Mouse (Mus musculus) retina, postnatal 1 day (tissue): ENCODE measurements at regions not wholly inside any gene's neighbourhood (a gene's known extent, or its start where the extent isn't known, plus 50 kb on each side); places are given as distances from the start of the nearest gene placed in this dataset.

Source experiments
- DNase-seq: peaks from one replicate; pipeline ENCODE4 v3.0.0-alpha.2; 2012

- DNase-seq = no peak
These were observed 288.3 kb upstream of the Alcam start for GRCm38 (mm10) chr16:52742166-52742565.

- no peak for DNase-seq
These were observed 272.4 kb upstream of the Alcam start for GRCm38 (mm10) chr16:52726120-52726844.

GRCm38 (mm10) chr16:52718231-52718932 lies 264.5 kb upstream of the Alcam start:
- DNase-seq = no peak

DNA sequence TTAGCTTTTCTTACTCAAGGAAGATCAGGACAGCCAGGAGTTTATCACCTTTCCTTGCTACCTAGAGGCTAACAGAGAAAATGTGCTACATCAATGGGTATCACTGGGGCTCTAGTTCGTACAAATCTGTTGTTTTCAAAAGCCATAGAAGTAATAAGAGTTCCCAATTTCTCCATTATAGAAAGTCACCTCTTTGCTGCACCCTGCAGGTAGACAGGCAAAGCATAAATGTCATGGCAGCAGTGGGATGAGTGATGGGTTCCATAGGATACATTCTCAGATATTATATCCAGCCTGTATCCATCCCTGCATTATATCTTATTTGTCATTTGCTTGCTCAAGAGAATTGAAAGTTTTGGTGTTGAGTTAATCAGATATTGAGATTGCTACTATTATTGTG lies 236.4 kb upstream of the Alcam start:
- DNase-seq = no peak

GRCm38 (mm10) chr16:52654825-52655224 lies 201.0 kb upstream of the Alcam start:
- DNase-seq = no peak
